8 mouse cellular contexts compared by ENCODE assay signal in the genomic region with DNA sequence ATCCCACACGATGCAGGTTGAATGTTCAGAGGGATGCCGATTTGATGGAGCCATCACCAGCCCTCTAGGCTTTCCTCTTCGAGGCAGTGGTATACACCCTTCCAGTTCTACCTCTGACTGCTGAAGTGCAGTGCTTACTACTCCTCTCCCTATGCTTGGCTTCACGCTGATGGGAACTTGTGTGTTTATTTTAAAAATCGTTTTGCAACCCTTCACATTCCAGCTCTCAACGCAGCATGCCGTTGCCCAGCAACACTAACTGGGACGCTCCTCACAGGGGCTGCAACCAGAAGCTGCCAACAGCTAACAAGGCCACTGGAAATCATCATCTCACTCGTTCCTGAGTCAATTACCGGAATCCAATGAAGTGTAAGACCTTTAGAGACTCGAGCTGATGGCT.
A peak's percentile ranks its signal among the peaks of the same experiment; 100 is the strongest.
DNase-seq lines count a peak whose midpoint lies in the region; ATAC-seq and TF ChIP-seq lines count a peak whose summit lies in the region.

No protein-coding gene starts in this region.

- POLR2A ChIA-PET in Patski (lab: Charles Lee) = no interaction called here

- peak; percentile 52 for DNase-seq in forebrain, embryonic 11.5 days (ENCODE audit: low spot score)
- DNase-seq in forebrain, embryonic 10.5 days (ENCODE audit: extremely low spot score, low spot score) = no peak
- DNase-seq in Patski (ENCODE audit: low read depth, low spot score) = no peak
- peak; percentile 13 to 36 for DNase-seq in frontal cortex, postnatal 10 days (ENCODE audit: low spot score in 2 of 2)
- DNase-seq in layer of hippocampus, postnatal 14 days (ENCODE audit: low spot score in 2 of 2) = peak; percentile 20 to 53
- DNase-seq in thymus, postnatal 14 days = no peak
- no peak for DNase-seq in adrenal gland, postnatal 14 days

- no peak overlapping the region for H3K9ac ChIP-seq in forebrain, embryonic 11.5 days (ENCODE audit: low read length)
- H3K9ac ChIP-seq in neural tube, embryonic 15.5 days (replicated peaks) = no peak overlapping the region

- H3K9me3 ChIP-seq in forebrain, embryonic 11.5 days (ENCODE audit: control insufficient read depth, low read length) = no peaks in the 10 kb centered on the region
- H3K9me3 ChIP-seq in forebrain, embryonic 10.5 days = no peaks in the 10 kb centered on the region
- H3K9me3 ChIP-seq in neural tube, embryonic 15.5 days (replicated peaks) = no peaks in the 10 kb centered on the region

- H3K4me3 ChIP-seq in forebrain, embryonic 11.5 days (ENCODE audit: low read depth, low read length) = no peak overlapping the region
- no peak overlapping the region for H3K4me3 ChIP-seq in forebrain, embryonic 10.5 days
- H3K4me3 ChIP-seq in neural tube, embryonic 15.5 days (replicated peaks) = no peak overlapping the region

- no peak overlapping the region for H3K4me2 ChIP-seq in forebrain, embryonic 11.5 days (ENCODE audit: low read depth, low read length, severe bottlenecking)
- 0 out of 2 replicates have a peak overlapping the region, but pooled peaks have one; percentile 3 for H3K4me2 ChIP-seq in neural tube, embryonic 15.5 days

- no peak for TF ChIP-seq CTCF in Patski (IDR thresholded peaks at IDR 0.05)

- peak; percentile 58 for ATAC-seq in forebrain, embryonic 11.5 days (replicated peaks; ENCODE audit: low FRiP score)
- peak; percentile 99 for ATAC-seq in Patski
- ATAC-seq in neural tube, embryonic 15.5 days (ENCODE audit: low FRiP score) = no peak; the same call in 1 of the 2 replicates

- H3K36me3 ChIP-seq in forebrain, embryonic 11.5 days (ENCODE audit: control insufficient read depth, insufficient read depth, low read length) = no peaks in the 10 kb centered on the region
- H3K36me3 ChIP-seq in forebrain, embryonic 10.5 days (replicated peaks) = no peaks in the 10 kb centered on the region
- no peaks in the 10 kb centered on the region for H3K36me3 ChIP-seq in neural tube, embryonic 15.5 days

- H3K27me3 ChIP-seq in forebrain, embryonic 11.5 days (ENCODE audit: control insufficient read depth, insufficient read depth, low read length) = no peaks in the 10 kb centered on the region
- H3K27me3 ChIP-seq in forebrain, embryonic 10.5 days (ENCODE audit: poor library complexity, severe bottlenecking) = no peaks in the 10 kb centered on the region
- no peaks in the 10 kb centered on the region for H3K27me3 ChIP-seq in Patski
- no peaks in the 10 kb centered on the region for H3K27me3 ChIP-seq in neural tube, embryonic 15.5 days (replicated peaks)

- CTCF ChIA-PET in Patski (lab: Charles Lee) = no interaction called here

- 56% methylated on average over 11 of the region's 11 CpGs for WGBS in forebrain, embryonic 11.5 days
- WGBS in forebrain, embryonic 10.5 days = 76% methylated on average over 11 of the region's 11 CpGs
- WGBS in neural tube, embryonic 15.5 days = 53% methylated on average over 11 of the region's 11 CpGs

- in situ Hi-C loops in Patski (cut with MboI; ENCODE audit: low pct_unique_long_range_greater_than_20kb) = no loop called here

- no peaks in the 10 kb centered on the region for H3K4me1 ChIP-seq in forebrain, embryonic 11.5 days (replicated peaks; ENCODE audit: control insufficient read depth, insufficient read depth, low read length)
- H3K4me1 ChIP-seq in forebrain, embryonic 10.5 days = peaks cover 8% of the 10 kb centered on the region
- no peaks in the 10 kb centered on the region for H3K4me1 ChIP-seq in neural tube, embryonic 15.5 days

- no peak overlapping the region for H3K27ac ChIP-seq in forebrain, embryonic 11.5 days (ENCODE audit: low read depth, low read length)
- H3K27ac ChIP-seq in forebrain, embryonic 10.5 days = no peak overlapping the region
- no peak overlapping the region for H3K27ac ChIP-seq in neural tube, embryonic 15.5 days (replicated peaks)

Comparison
In these comparisons a context has a peak if more than half of its experiments do, and no peak if none do; other contexts are left out.
1. DNase-seq: peak in forebrain, embryonic 11.5 days (single experiment), frontal cortex, postnatal 10 days (2 of 2) and layer of hippocampus, postnatal 14 days (2 of 2); none in forebrain, embryonic 10.5 days (single experiment), Patski (single experiment), thymus, postnatal 14 days (single experiment) and adrenal gland, postnatal 14 days (single experiment).